Mouse (Mus musculus) intestine, embryonic 14.5 days (tissue): ENCODE results near the gene Sos2. TPM values are rescaled to one million over a fixed set of nuclear protein-coding genes. Genes with fewer than 3 reads are reported as not detected.

Source experiments
- ATAC-seq: fragments of 200-750 bp; cut with Nextera tagmentation; replicated peaks from 2 replicates; pipeline ENCODE4 v1.8.0; 2017; ENCODE audit warnings: low read depth, moderate number of reproducible peaks, moderate TSS enrichment, moderate library complexity; ENCODE audit not compliant: low FRiP score, low TSS enrichment
- DNase-seq: peaks from one replicate; pipeline ENCODE4 v3.0.0-alpha.2; 2018; ENCODE audit warnings: low spot score
- H3K27ac ChIP-seq: fragments of 300-500 bp; sonication (generic); 2 replicates; pipeline ENCODE4 v1.5.1; 2014; ENCODE audit warnings: low read depth, mild to moderate bottlenecking, control low read depth
- H3K27me3 ChIP-seq: fragments of 300-500 bp; sonication (generic); replicated peaks from 2 replicates; pipeline ENCODE4 v1.6.1; 2014; ENCODE audit warnings: low read length, control low read depth; ENCODE audit not compliant: control insufficient read depth, insufficient read depth
- H3K36me3 ChIP-seq: fragments of 300-500 bp; sonication (generic); 2 replicates; pipeline ENCODE4 v1.6.1; 2014; ENCODE audit warnings: low read length, control low read depth; ENCODE audit not compliant: control insufficient read depth, insufficient read depth
- H3K4me1 ChIP-seq: fragments of 300-500 bp; sonication (generic); replicated peaks from 2 replicates; pipeline ENCODE4 v1.6.1; 2014; ENCODE audit warnings: low read length, control low read depth, mixed read lengths; ENCODE audit not compliant: control insufficient read depth, insufficient read depth
- H3K4me2 ChIP-seq: fragments of 300-500 bp; sonication (generic); 2 replicates; pipeline ENCODE4 v1.6.1; 2014; ENCODE audit warnings: low read length
- H3K4me3 ChIP-seq: fragments of 300-500 bp; sonication (generic); 2 replicates; pipeline ENCODE4 v1.5.1; 2014; ENCODE audit warnings: low read depth, low read length, control low read depth, mixed read lengths
- H3K9ac ChIP-seq: fragments of 300-500 bp; sonication (generic); 2 replicates; pipeline ENCODE4 v1.6.1; 2014; ENCODE audit warnings: mild to moderate bottlenecking, low read length
- H3K9me3 ChIP-seq: fragments of 300-500 bp; sonication (generic); 2 replicates; pipeline ENCODE4 v1.6.1; 2016; ENCODE audit warnings: low read length, control low read depth; ENCODE audit not compliant: control insufficient read depth
- WGBS: fragments of 180-500 bp; shearing (Covaris S2); extraction: QIAGEN DNeasy Blood & Tissue Kit; methylation state at CpG from one replicate; pipeline ENCODE4 v1.1.7; 2014; 5-methylcytosine and 5-hydroxymethylcytosine counted together
- polyA plus RNA-seq: library from polyadenylated mRNA; unstranded; fragments of >200 nt; fragmentation: Nextera tagmentation; extraction: Ambion mirVana; gene quantifications from 2 replicates; pipeline ENCODE4 v1.2.1, GENCODE M21; 2014

Gene Sos2
- polyA plus RNA-seq, 1 experiment from 2014 or later: 10.6 TPM

- H3K4me1 ChIP-seq: 0 out of 2 replicates have a peak, but pooled peaks cover 2% of the 10 kb centered on the region
- H3K27ac ChIP-seq: peak overlapping the region; percentile 61
- ATAC-seq: no peak
- WGBS: 39% methylated on average over 5 of the region's 5 CpGs
- no peaks in the 10 kb centered on the region for H3K9me3 ChIP-seq
- peak overlapping the region; percentile 80 for H3K4me3 ChIP-seq
- H3K9ac ChIP-seq: peak overlapping the region; percentile 80
- peak overlapping the region; percentile 61 for H3K4me2 ChIP-seq
- peaks cover 47% of the 10 kb centered on the region for H3K36me3 ChIP-seq
- no peak for DNase-seq
- no peaks in the 10 kb centered on the region for H3K27me3 ChIP-seq
These were observed 98.4 kb downstream of the Sos2 start for GRCm38 (mm10) chr12:69583270-69583629.

- Histone ChIP-seq H3K4me2 (peak within 1 kb of the TSS; percentile 61), H3K9ac (peak within 1 kb of the TSS; percentile 80), H3K9me3 (no peaks in the 10 kb centered on the region), H3K36me3 (peaks cover 53% of the 10 kb centered on the region), H3K4me1 (0 out of 2 replicates have a peak, but pooled peaks cover 2% of the 10 kb centered on the region), H3K27me3 (no peaks in the 10 kb centered on the region), H3K27ac (peak within 1 kb of the TSS; percentile 61), H3K4me3 (peak within 1 kb of the TSS; percentile 80)
- DNase-seq (peak; percentile 89), ATAC-seq (peak; percentile 96)
- WGBS: under 1% methylated on average over 56 of the region's 56 CpGs
These were observed 98.9 kb downstream of the Sos2 start, which contains the start of gene Vcpkmt for GRCm38 (mm10) chr12:69582613-69583269. Gene Vcpkmt (minus strand): TSS chr12:69583028.

- Histone ChIP-seq H3K9me3 (no peaks in the 10 kb centered on the region), H3K4me2 (peak overlapping the region; percentile 61), H3K4me3 (peak overlapping the region; percentile 80), H3K27ac (peak overlapping the region; percentile 61; the same call in 1 of the 2 replicates), H3K36me3 (peaks cover 54% of the 10 kb centered on the region), H3K4me1 (0 out of 2 replicates have a peak, but pooled peaks cover 2% of the 10 kb centered on the region), H3K27me3 (no peaks in the 10 kb centered on the region), H3K9ac (peak overlapping the region; percentile 80)
- WGBS: 24% methylated on average over 9 of the region's 9 CpGs
- ATAC-seq: no peak; the same call in 1 of the 2 replicates
- no peak for DNase-seq
These were observed 99.4 kb downstream of the Sos2 start for GRCm38 (mm10) chr12:69582216-69582612.

- no peak overlapping the region for H3K27ac ChIP-seq
- no peaks in the 10 kb centered on the region for H3K27me3 ChIP-seq
- H3K4me3 ChIP-seq: no peak overlapping the region
- no peak for DNase-seq
- no peak for ATAC-seq
- H3K4me1 ChIP-seq: 0 out of 2 replicates have a peak, but pooled peaks cover 2% of the 10 kb centered on the region
- no peak overlapping the region for H3K9ac ChIP-seq
- 94% methylated on average over 5 of the region's 5 CpGs for WGBS
- H3K4me2 ChIP-seq: no peak overlapping the region
- no peaks in the 10 kb centered on the region for H3K9me3 ChIP-seq
- peaks cover 44% of the 10 kb centered on the region for H3K36me3 ChIP-seq
These were observed 102.0 kb downstream of the Sos2 start for GRCm38 (mm10) chr12:69579623-69580022.

- Histone ChIP-seq H3K9ac (no peak overlapping the region), H3K4me3 (no peak overlapping the region), H3K9me3 (no peaks in the 10 kb centered on the region), H3K4me2 (no peak overlapping the region), H3K36me3 (peaks cover 41% of the 10 kb centered on the region), H3K27me3 (no peaks in the 10 kb centered on the region), H3K4me1 (no peaks in the 10 kb centered on the region; the same call in 1 of the 2 replicates), H3K27ac (no peak overlapping the region)
- ATAC-seq (no peak), DNase-seq (no peak)
- 82% methylated on average over 9 of the region's 9 CpGs for WGBS
These were observed 105.5 kb downstream of the Sos2 start for GRCm38 (mm10) chr12:69576120-69576627.

- peaks cover 29% of the 10 kb centered on the region for H3K36me3 ChIP-seq
- H3K4me1 ChIP-seq: no peaks in the 10 kb centered on the region; the same call in 1 of the 2 replicates
- H3K9me3 ChIP-seq: no peaks in the 10 kb centered on the region
- H3K27me3 ChIP-seq: no peaks in the 10 kb centered on the region
- H3K9ac ChIP-seq: no peak overlapping the region
- H3K27ac ChIP-seq: no peak overlapping the region
- ATAC-seq: no peak; the same call in 1 of the 2 replicates
- WGBS: 29% methylated on average over 17 of the region's 17 CpGs
- peak overlapping the region; percentile 45 for H3K4me2 ChIP-seq
- 0 out of 2 replicates have a peak overlapping the region, but pooled peaks have one; percentile 7 for H3K4me3 ChIP-seq
- peak; percentile 88 for DNase-seq
These were observed 107.5 kb downstream of the Sos2 start for GRCm38 (mm10) chr12:69573916-69574881.

- no peak overlapping the region for H3K9ac ChIP-seq
- H3K4me2 ChIP-seq: no peak overlapping the region
- WGBS: 94% methylated on average over 8 of the region's 8 CpGs
- H3K27me3 ChIP-seq: no peaks in the 10 kb centered on the region
- ATAC-seq (no peak), DNase-seq (peak; percentile 43)
- no peak overlapping the region for H3K4me3 ChIP-seq
- no peaks in the 10 kb centered on the region; the same call in 1 of the 2 replicates for H3K4me1 ChIP-seq
- peaks cover 22% of the 10 kb centered on the region for H3K36me3 ChIP-seq
- no peak overlapping the region for H3K27ac ChIP-seq
- H3K9me3 ChIP-seq: no peaks in the 10 kb centered on the region
These were observed 108.4 kb downstream of the Sos2 start for GRCm38 (mm10) chr12:69573271-69573670.

GRCm38 (mm10) chr12:69569926-69570325, 111.7 kb downstream of the Sos2 start:
- H3K4me3 ChIP-seq: no peak overlapping the region
- no peaks in the 10 kb centered on the region for H3K27me3 ChIP-seq
- no peak overlapping the region for H3K4me2 ChIP-seq
- ATAC-seq: no peak
- H3K4me1 ChIP-seq: no peaks in the 10 kb centered on the region; the same call in 1 of the 2 replicates
- H3K36me3 ChIP-seq: no peaks in the 10 kb centered on the region
- no peak overlapping the region for H3K9ac ChIP-seq
- no peak overlapping the region for H3K27ac ChIP-seq
- no peak for DNase-seq
- no peaks in the 10 kb centered on the region for H3K9me3 ChIP-seq
- WGBS: 82% methylated on average over 3 of the region's 3 CpGs
